Mouse (Mus musculus) midbrain, embryonic 16.5 days (tissue): ENCODE measurements around the gene Hrh3. TPM values are rescaled to one million over a fixed set of nuclear protein-coding genes. Genes with fewer than 3 reads are reported as not detected.
A peak's percentile ranks its signal among the peaks of the same experiment; 100 is the strongest.

Experiments
- ATAC-seq: fragments of 200-750 bp; cut with Nextera tagmentation; 2 replicates; pipeline ENCODE4 v1.8.0; 2017; ENCODE audit warnings: moderate TSS enrichment
- H3K27ac ChIP-seq: fragments of 300-500 bp; sonication (generic); 2 replicates; pipeline ENCODE4 v1.5.1; 2014; ENCODE audit warnings: mild to moderate bottlenecking, low read length, mixed read lengths
- H3K27me3 ChIP-seq: fragments of 300-500 bp; sonication (generic); 2 replicates; pipeline ENCODE4 v1.6.1; 2014; ENCODE audit warnings: low read depth, low read length, mixed read lengths; ENCODE audit not compliant: control insufficient read depth, insufficient read depth
- H3K36me3 ChIP-seq: fragments of 300-500 bp; sonication (generic); 2 replicates; pipeline ENCODE4 v1.6.1; 2014; ENCODE audit warnings: mild to moderate bottlenecking, low read length, moderate library complexity, mixed read lengths; ENCODE audit not compliant: control insufficient read depth, insufficient read depth
- H3K4me1 ChIP-seq: fragments of 300-500 bp; sonication (generic); 2 replicates; pipeline ENCODE4 v1.6.1; 2014; ENCODE audit warnings: mild to moderate bottlenecking, low read length, mixed read lengths; ENCODE audit not compliant: control insufficient read depth, insufficient read depth
- H3K4me2 ChIP-seq: fragments of 300-500 bp; sonication (generic); 2 replicates; pipeline ENCODE4 v1.6.1; 2014; ENCODE audit warnings: mild to moderate bottlenecking, low read length, mixed read lengths
- H3K4me3 ChIP-seq: fragments of 300-500 bp; sonication (generic); 2 replicates; pipeline ENCODE4 v1.5.1; 2014; ENCODE audit warnings: low read depth, mild to moderate bottlenecking, low read length, moderate library complexity, mixed read lengths
- H3K9ac ChIP-seq: fragments of 300-500 bp; sonication (generic); 2 replicates; pipeline ENCODE4 v1.6.1; 2014; ENCODE audit warnings: low read depth, low read length, mixed read lengths
- H3K9me3 ChIP-seq: fragments of 300-500 bp; sonication (generic); replicated peaks from 2 replicates; pipeline ENCODE4 v1.6.1; 2014; ENCODE audit warnings: mild to moderate bottlenecking, low read length, mixed read lengths; ENCODE audit not compliant: control insufficient read depth, poor library complexity, severe bottlenecking
- WGBS: fragments of 180-500 bp; shearing (Covaris S2); extraction: QIAGEN DNeasy Blood & Tissue Kit; methylation state at CpG from one replicate; pipeline ENCODE4 v1.1.7; 2014; 5-methylcytosine and 5-hydroxymethylcytosine counted together
- polyA plus RNA-seq: library from polyadenylated mRNA; unstranded; fragments of >200 nt; fragmentation: Nextera tagmentation; extraction: Ambion mirVana; gene quantifications from 2 replicates; pipeline ENCODE4 v1.2.1, GENCODE M21; 2015

The Hrh3 gene
- polyA plus RNA-seq, 1 experiment from 2014 or later: 3.3 TPM

- H3K27me3 ChIP-seq: no peaks in the 10 kb centered on the region
- no peaks in the 10 kb centered on the region for H3K36me3 ChIP-seq
- no peak overlapping the region for H3K27ac ChIP-seq
- H3K4me1 ChIP-seq: peaks cover 19% of the 10 kb centered on the region
- 46% methylated on average over 17 of the region's 17 CpGs for WGBS
- no peak overlapping the region for H3K4me2 ChIP-seq
- ATAC-seq: no peak
- H3K4me3 ChIP-seq: no peak overlapping the region
- H3K9ac ChIP-seq: no peak overlapping the region
- no peaks in the 10 kb centered on the region for H3K9me3 ChIP-seq
Measured at GRCm38 (mm10) chr2:180113909-180114890, 9.9 kb upstream of the Hrh3 start.

DNA sequence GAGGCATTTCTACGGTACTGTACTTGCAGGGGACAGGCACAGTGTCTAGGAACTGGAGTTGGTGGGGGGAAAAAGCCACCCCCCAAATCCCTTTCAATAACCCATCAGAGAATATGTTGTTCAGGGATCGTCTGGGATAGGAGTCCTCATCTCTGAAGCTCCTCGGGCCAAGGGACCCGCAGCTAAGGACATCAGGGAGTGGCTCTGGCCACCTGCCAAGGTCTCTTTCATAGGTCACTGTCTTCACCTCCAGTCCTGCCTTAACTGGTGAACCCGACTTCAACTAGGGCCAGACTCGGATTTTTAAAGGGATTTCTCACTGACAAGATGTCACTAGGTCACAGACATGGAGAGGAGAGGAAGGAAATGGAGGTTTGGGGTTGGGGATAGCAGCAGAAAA is 4.0 kb upstream of the Hrh3 start:
- no peaks in the 10 kb centered on the region for H3K36me3 ChIP-seq
- H3K4me3 ChIP-seq: no peak overlapping the region
- no peaks in the 10 kb centered on the region for H3K9me3 ChIP-seq
- peaks cover 8% of the 10 kb centered on the region; the same call in 1 of the 2 replicates for H3K27me3 ChIP-seq
- peaks cover 10% of the 10 kb centered on the region for H3K4me1 ChIP-seq
- ATAC-seq: no peak
- H3K4me2 ChIP-seq: no peak overlapping the region
- H3K9ac ChIP-seq: no peak overlapping the region
- WGBS: 67% methylated on average over 6 of the region's 6 CpGs
- no peak overlapping the region for H3K27ac ChIP-seq

- ATAC-seq: no peak
- peaks cover 16% of the 10 kb centered on the region for H3K4me1 ChIP-seq
- WGBS: 62% methylated on average over 4 of the region's 4 CpGs
Measured at GRCm38 (mm10) chr2:180107081-180107480, 2.8 kb upstream of the Hrh3 start.

GRCm38 (mm10) chr2:180105441-180106190 is 1.3 kb upstream of the Hrh3 start:
- H3K36me3 ChIP-seq: no peaks in the 10 kb centered on the region
- H3K27ac ChIP-seq: no peak overlapping the region
- no peak overlapping the region for H3K9ac ChIP-seq
- H3K4me2 ChIP-seq: no peak overlapping the region
- peaks cover 20% of the 10 kb centered on the region for H3K27me3 ChIP-seq
- H3K9me3 ChIP-seq: no peaks in the 10 kb centered on the region
- no peak for ATAC-seq
- peaks cover 16% of the 10 kb centered on the region for H3K4me1 ChIP-seq
- 22% methylated on average over 8 of the region's 8 CpGs for WGBS
- no peak overlapping the region for H3K4me3 ChIP-seq

More at GRCm38 (mm10) chr2:180107081-180107480, 2.8 kb upstream of the Hrh3 start:
- Histone ChIP-seq H3K27ac (no peak overlapping the region), H3K4me2 (no peak overlapping the region), H3K9ac (no peak overlapping the region), H3K9me3 (no peaks in the 10 kb centered on the region), H3K4me3 (no peak overlapping the region), H3K27me3 (peaks cover 13% of the 10 kb centered on the region), H3K36me3 (no peaks in the 10 kb centered on the region)

DNA sequence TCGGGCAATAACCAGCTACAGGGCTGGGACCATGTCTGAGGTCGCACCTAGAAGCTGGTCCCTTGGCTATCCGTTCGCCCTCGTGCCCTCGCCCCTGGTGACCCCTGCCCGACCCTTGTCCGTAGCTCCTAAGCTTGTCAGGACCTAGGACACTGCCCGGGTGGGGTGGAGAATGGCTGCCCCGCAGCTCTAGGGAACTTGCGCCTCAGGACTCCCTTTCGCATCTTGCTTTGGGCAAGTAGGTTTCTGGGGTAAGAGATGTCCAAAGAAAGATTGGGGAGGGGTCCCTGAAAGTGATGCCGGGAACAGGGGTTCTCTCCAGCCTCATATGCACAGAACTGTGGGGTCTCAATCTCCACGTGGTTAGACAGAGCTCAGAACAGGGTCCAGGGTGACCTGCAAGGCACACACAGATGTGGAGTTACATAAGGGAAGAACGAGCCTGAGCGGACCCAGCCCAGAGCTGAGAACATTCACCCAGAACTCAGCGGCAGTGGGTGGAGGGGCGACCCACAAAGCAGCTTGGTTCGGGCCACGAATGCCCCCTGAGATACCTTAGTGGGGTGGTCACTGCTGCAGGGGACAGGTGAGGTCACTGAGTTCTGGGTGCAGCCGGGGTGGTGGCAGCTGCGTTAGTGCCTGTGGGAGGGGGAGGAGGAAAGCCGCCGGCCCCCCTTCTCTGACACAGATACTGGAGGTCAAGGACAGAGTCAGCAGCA is 530 bp upstream of the Hrh3 start:
- H3K4me2 ChIP-seq: peak overlapping the region; percentile 94
- peaks cover 16% of the 10 kb centered on the region for H3K4me1 ChIP-seq
- peak overlapping the region; percentile 61 for H3K4me3 ChIP-seq
- no peak overlapping the region for H3K27ac ChIP-seq
- peak overlapping the region; percentile 67 for H3K9ac ChIP-seq
- ATAC-seq: no peak
- H3K36me3 ChIP-seq: no peaks in the 10 kb centered on the region
- H3K9me3 ChIP-seq: no peaks in the 10 kb centered on the region
- 8% methylated on average over 24 of the region's 24 CpGs for WGBS
- H3K27me3 ChIP-seq: peaks cover 20% of the 10 kb centered on the region

- ATAC-seq: peak; percentile 5; the same call in 1 of the 2 replicates
- WGBS: under 1% methylated on average over 48 of the region's 57 CpGs
- Histone ChIP-seq H3K27me3 (peaks cover 20% of the 10 kb centered on the region), H3K4me3 (peak overlapping the region; percentile 61), H3K4me2 (peak overlapping the region; percentile 94), H3K4me1 (peaks cover 18% of the 10 kb centered on the region), H3K9ac (peak overlapping the region; percentile 67), H3K27ac (no peak overlapping the region), H3K36me3 (no peaks in the 10 kb centered on the region), H3K9me3 (no peaks in the 10 kb centered on the region)
Measured at GRCm38 (mm10) chr2:180103151-180103977, 924 bp downstream of the Hrh3 start.

DNA sequence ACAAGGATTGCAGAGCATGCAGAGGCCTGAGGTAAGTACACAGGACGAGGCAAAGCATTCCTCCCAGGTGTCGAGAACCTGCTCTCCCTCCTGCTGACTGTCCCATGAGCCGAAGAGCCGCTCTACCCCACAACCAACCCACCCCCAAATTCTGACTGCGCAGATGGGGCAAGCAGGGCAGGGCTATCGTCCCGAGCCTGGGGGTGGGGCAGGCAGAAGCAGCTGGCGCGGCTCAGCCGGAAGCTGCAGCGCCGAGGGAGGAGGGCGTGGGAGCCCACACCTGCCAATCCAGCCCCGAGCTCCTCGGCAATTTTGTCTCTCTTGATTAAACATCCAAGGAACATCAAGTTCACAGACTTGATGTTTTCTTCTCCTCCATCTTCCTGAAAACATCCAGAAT is 4.8 kb downstream of the Hrh3 start:
- WGBS: 7% methylated on average over 15 of the region's 15 CpGs
- peaks cover 14% of the 10 kb centered on the region for H3K27me3 ChIP-seq
- H3K4me1 ChIP-seq: peaks cover 14% of the 10 kb centered on the region
- no peak for ATAC-seq
- no peak overlapping the region for H3K27ac ChIP-seq
- H3K4me2 ChIP-seq: peak overlapping the region; percentile 26; the same call in 1 of the 2 replicates
- no peaks in the 10 kb centered on the region for H3K36me3 ChIP-seq
- no peak overlapping the region for H3K4me3 ChIP-seq
- H3K9me3 ChIP-seq: no peaks in the 10 kb centered on the region
- H3K9ac ChIP-seq: peak overlapping the region; percentile 44

DNA sequence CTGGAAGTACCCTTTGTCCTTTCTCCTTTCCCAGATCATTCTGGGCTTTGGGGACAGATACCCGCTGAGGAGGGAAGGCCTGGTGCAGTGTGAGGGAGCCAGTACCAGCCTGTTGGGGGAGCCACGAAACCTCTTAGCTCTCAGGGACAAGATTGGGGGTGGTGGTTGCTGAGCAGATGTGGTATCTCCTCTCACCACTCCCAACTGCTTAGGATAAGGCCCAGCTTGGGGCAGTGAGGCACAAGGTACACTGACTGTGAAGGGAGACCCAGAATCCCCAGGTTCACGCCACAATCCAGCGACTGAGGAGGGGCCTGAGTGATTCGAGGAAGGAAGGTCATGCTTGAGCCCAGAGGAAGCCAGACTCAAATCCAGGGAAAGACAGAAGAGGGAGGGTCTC is 6.1 kb downstream of the Hrh3 start:
- Histone ChIP-seq H3K36me3 (no peaks in the 10 kb centered on the region), H3K4me3 (no peak overlapping the region), H3K27ac (no peak overlapping the region), H3K9ac (no peak overlapping the region), H3K4me2 (no peak overlapping the region), H3K4me1 (peaks cover 8% of the 10 kb centered on the region), H3K27me3 (peaks cover 12% of the 10 kb centered on the region), H3K9me3 (no peaks in the 10 kb centered on the region)
- 0 out of 2 replicates have a peak, but pooled peaks have one; percentile 6 for ATAC-seq
- WGBS: 37% methylated on average over 5 of the region's 5 CpGs
